Mouse (Mus musculus) kidney, adult 18-20 months (tissue): ENCODE measurements around the gene Gm20388.

Source experiments
- DNase-seq: peaks from one replicate; pipeline ENCODE4 v3.0.0; 2021

Gene Gm20388

DNA sequence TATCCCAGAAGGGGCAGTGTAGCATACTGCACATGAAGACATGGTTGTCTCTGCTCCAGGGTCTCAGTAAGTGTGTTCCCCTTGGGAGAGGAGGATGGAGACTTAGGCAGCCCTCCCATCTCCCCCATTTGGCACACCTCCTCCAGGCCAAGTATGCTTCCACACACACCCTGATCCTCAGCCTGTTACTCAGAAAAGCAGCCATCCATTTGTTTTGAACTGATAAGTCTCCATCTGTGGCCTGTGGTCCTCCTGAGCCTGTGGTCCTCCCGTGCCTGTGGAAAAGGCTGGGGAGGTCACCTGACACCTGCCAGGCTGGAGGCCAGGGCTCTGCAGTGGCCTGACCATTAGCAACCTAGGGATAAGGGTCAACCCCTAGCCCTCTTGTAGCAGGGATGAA is 515.5 kb downstream of the Gm20388 start:
- no peak for DNase-seq

GRCm38 (mm10) chr8:120426622-120427385 is 516.2 kb downstream of the Gm20388 start:
- DNase-seq = no peak

- DNase-seq = no peak
Observed at GRCm38 (mm10) chr8:120428492-120428891, 517.9 kb downstream of the Gm20388 start.

DNA sequence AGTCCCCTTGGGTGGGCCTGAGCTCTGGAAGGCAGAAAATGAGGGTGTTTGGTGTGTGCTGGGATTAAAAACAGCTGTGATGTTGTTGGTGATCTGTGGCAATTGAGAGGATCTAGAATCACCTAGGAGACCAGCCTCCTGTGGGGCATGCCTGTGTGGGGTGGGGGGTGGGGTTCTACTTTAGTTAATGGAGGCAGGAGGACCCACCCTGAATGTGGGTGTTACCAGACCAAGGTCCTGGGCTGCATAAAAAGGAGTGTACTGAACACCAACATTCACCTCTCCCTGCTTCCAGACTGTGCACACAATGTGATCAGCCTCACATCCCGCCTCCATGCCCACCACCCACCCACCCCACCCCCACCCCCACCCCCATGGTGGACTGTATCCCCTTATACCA is 518.5 kb downstream of the Gm20388 start:
- no peak for DNase-seq

DNA sequence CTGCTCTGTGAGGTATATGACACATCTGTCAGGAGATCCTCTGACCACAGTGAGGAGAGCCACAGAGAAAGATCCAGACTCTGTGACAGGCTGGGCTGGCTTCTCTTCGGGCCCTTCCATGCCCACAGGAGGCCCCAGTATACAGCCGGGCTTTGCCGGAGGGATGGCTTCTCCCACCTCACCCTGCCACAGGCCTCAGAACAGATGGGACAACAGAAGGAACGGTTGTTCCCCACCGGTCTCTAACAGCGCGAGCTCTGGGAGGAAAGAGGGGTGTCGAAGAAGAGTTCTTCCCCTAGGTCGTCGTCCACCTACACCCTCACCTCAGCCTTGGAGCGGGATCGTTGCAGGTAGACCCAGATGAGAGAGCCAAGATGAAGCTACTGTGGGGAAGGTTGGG is 520.4 kb downstream of the Gm20388 start:
- no peak for DNase-seq

DNA sequence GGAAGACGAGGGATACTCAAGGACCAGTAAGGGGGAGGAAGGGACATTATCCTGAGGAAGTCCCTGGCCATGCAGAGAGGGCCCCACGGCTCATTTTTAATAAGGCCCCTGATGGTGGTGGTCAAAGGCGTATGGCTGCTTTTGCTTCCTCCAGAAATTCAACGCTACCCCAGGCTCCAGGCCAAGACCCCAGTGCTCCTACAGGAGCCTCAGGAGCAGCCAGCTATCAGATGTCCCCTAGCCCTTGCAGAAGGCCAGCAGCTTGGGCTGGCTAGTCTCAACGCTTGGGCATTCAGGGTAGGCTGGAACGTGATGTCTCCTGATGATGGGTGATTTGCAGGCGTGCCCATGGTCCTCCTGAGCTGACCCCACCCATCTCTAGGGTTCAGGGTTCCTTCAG is 521.8 kb downstream of the Gm20388 start:
- DNase-seq = no peak

DNA sequence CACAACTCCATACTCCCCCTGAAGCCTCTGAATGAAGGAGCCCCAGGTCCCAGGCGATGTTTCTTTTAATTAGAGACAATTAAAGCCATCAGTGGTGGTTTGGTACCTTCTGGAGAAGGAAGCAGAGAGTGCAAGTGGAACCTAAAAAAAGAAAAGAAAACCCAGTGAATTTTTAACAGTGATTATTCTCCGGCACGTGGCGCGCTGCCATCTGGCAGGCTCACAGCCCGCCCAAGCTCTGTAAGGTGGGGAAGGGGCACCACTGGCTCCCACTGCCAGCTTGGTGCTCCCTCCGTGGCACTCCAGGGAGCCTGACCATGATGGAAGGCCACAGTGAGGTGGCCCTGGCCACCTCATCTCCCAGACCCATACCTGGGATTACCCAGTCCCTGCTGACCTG is 522.5 kb downstream of the Gm20388 start:
- peak; percentile 42 for DNase-seq

DNA sequence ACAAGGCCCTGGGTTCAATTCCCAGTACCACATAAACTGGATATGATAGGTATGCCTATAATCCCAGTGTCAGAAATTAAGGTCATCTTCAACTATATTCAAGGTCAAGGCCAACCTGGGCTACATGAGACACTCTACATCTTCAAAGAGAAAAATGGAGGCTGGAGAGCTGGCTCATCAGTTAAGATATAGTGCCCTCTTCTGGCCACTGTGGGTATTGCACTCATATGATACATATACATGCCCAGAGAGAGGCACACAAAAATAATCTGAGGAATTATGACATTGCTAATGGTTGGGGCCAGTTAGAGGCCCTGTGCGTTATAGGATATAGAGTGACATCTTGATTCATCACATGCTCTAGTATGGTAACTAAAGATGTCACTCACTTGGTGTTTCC is 523.1 kb downstream of the Gm20388 start:
- no peak for DNase-seq

DNA sequence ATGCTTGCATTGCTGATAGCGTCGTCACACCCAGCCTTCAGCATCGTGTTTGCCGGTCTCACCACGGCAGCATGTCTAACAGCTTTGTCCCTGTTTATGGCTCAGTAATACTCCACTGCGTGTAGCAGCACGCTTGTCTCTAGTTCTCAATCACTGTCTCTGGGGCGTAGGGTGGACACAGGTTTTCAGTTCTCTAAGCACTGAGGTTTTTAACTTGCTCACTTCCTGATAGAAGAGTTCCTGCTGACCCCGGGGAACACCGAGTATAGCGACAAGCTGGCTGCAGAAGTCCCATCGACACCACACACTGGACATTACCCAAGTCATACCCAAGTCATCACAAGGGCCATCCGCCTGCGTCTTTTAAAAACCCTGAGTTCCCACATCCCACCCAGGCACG is 525.1 kb downstream of the Gm20388 start:
- DNase-seq = no peak

GRCm38 (mm10) chr8:120436491-120437030 is 525.9 kb downstream of the Gm20388 start:
- DNase-seq = no peak

DNA sequence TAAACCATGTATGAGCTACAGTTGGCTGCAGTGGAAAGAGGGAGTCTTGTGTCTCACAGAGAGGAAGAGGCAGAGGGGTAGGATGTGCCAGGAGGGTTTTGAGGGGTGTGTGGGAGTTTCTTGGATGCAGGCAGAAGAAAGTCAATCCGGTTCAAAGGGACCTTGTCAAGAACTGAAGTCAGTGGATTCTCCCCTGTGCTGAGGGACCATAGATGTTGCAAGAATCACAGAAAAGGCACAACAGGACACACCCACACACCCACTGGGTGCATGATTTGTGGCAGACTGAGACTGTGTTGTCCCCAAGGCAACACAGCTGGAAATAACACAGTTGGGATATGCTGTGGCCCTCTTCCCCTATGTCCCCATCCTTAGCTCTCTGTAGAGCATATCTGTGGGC is 526.6 kb downstream of the Gm20388 start:
- DNase-seq = no peak

DNA sequence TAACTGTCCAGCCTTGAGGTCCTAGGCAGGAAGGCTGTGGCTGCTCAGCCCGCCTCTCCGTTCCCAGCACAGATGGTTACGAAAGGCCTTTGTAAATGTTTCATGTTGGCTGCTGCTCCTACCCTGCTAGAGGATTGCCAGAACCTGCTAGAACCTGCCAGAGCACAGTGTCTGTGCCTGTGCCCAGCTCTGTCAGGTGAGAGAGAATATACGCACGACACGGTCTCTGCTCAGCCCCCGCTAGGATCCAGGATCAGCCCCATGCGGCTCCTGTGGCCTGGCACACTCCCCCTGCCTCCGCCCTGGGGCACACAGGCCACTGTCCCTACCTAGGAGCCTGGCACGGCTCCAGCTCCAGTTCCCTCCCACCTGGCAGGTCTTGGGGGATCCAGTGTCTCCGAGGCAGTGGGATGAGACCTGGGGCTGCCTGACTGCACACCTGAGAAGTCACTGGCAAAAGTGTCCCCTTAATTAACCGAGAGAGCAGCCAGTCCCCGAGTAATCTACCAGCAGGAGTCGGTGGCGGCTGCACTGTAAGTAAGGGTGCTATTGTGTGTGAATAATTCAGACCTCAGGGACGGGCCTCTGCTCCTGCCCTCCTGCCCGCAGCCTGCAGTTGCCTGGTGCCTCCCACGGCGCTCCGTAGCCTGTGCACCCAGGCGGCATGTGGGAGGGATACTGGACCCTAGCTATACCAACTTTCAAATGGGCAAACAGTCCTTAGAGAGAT is 527.2 kb downstream of the Gm20388 start:
- peak; percentile 71 for DNase-seq

DNA sequence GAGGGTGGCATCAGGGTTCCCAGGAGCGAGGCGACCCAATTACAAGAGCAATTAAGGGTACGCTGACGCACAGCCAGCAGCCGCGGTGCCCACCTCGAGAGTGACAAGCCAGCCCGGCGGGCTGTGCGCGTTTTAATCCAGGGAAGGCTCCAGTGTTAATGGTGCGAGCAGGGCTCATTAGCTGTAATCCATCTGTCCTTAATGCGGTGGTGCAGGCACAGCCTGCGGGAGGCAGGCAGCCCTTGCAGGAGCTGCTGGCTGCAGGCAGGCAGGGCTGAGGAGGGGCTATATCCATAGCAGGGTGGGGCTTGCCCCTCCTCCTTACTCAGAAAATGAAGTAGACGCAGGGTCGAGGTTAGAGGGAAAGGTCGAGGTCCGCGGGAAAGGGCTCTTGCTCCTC is 528.7 kb downstream of the Gm20388 start:
- DNase-seq = no peak

- DNase-seq = no peak
Observed at GRCm38 (mm10) chr8:120440739-120441138, 530.1 kb downstream of the Gm20388 start.

GRCm38 (mm10) chr8:120441637-120442036 is 531.0 kb downstream of the Gm20388 start:
- DNase-seq = peak; percentile 64

DNA sequence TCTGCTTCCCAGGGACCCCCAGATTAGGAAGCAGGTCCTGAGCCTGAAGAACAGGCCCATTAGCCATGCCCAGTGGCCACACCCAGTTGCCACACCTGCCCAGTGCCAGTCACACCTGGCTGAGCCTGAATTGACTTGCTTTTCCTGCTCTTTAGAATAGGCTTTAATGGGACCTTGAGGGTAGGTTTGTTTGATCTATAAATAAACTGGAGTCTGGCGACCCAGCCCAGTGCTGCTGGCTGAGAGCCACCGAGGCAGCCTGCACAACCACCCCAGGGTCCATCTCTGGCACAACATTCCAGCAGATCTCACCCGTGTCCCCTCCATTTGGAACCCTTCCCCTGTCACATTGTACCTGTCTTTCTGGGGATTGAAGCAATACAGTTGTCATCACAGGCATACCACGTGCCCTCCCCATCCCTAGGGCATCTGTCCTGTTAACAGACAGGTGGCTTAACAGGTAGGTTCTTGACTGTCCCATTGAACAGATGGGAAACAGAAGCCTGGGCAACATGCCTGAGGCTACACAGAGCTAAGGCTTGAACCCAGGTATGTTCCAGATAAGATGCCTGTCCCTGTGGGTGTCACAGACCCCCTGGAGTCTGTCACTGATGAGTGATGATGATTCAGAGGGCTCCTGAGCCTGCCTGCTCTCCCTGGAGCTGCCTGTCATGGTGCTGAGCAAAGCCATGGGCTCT is 531.8 kb downstream of the Gm20388 start:
- peak; percentile 41 for DNase-seq

GRCm38 (mm10) chr8:120445249-120445648 is 534.6 kb downstream of the Gm20388 start:
- DNase-seq = no peak

DNA sequence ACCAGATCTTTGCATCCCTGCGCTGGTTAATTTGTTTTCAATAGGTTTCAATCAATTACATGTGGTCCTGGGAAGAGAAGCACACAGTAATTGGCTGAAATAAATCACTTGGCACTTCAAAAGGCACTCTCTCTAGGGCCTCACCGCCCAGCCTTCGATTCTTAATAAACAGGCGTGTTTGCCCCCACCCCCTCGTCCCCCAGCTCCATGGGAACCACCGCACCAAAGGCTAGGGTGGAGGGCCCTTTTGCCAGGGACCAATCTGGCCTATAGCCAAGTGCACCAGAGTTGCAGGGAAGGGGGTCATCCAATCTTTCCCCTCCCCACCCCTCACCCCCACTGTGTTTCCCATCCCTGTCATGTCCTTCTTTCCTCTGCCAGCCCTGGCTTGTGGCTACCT is 537.5 kb downstream of the Gm20388 start:
- DNase-seq = no peak

DNA sequence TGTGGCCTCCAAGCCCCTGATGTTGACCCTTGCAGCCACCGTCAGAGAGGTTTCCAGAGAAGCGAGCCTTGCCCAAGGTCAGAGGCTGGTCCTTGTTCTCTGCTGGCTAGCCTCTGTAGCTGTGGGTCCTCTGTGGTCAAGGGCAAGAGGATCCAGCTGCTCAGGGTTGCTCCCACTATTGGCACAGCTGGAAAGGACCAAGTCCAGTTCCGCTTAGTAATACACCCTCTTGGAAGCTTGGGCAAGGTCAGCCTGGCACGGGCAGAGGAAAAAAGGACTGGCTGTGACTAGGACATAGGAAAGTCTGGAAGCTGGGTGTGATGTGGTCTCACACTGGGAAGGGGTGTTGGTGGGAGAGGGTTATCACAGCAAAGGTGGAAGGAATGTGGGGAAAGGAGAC is 538.5 kb downstream of the Gm20388 start:
- no peak for DNase-seq

DNA sequence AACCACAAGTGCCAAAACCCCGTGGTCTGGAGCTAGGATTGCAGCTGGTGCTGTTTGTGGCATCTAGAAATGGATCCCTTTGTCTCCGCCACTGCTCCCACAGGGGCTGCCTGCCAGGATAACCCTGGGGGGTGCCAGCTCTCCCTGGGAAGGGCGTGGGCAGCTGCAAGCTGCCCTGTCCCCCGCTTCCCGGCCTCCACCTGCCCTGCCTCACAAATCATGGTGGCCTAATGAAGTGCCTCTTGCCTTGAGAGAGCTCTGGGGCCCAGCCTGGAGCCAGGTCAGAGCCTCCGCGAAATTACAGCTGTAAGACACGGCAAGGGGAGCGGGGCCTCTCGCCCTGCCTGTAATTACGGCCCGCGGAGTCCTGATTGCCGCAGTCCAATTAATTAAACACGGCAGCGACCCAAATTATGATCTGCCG is 539.0 kb downstream of the Gm20388 start:
- no peak for DNase-seq

GRCm38 (mm10) chr8:120452111-120452510 is 541.5 kb downstream of the Gm20388 start:
- no peak for DNase-seq

GRCm38 (mm10) chr8:120454404-120454803 is 543.8 kb downstream of the Gm20388 start:
- no peak for DNase-seq

DNA sequence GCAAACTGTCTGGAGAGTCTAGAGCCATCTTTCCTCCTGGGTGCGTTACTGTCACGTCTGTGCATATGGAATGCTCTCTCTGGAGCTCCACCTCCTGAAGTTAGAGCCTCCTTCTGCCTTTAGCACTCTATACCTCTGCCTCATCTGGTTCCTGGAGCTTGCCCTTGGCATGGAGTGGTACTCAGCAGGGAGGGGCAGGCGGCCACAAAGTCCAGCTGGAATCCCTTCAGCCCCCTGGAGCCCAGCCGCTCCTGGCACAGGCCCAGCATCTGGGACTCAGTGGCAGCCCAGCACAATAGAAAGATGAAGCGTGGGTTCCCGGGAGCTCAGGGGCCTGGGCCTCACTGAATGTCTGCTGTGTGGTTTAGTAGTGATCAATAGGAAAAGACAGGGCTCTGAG is 549.7 kb downstream of the Gm20388 start:
- DNase-seq = peak; percentile 55

DNA sequence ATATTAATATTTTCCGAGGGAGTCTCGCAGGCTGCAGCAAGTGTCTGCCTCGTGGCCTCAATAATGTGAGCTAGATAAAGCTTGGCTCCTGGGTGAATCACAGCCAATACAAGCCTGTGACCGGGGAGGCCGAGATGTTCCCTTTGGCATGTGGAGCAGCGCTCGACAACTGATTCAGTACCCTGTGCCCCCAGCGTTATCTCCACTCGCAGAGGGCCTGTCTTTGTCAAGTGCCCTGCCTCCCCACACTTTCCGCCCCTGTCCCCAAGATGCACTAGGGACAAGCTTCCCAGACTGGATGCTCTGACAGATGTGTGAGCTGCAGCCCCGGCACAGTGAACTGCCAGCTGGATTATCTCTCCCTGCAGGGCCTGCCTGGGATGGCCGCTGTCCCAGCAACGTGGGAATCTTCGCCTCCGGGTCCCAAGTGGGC is 551.5 kb downstream of the Gm20388 start:
- no peak for DNase-seq
